18 mouse cellular contexts compared by ENCODE assay signal in genomic region chr14:105817481-105817880, GRCm38 (mm10).
"Had no signal": no experiment of that assay in that cellular context is flagged by ENCODE, and none has a peak within 500 bp of the region (broad histone marks: within the 10 kb centered on the region; RNA-seq: fewer than 3 reads in every experiment).

No protein-coding gene starts in this region.

- DNase-seq: kidney, adult 8-10 months; kidney, postnatal 36 days; liver; liver, embryonic 13.5 days; liver, postnatal 0 days; lung, postnatal 14 days; right cerebral cortex, postnatal 4 days; spleen, adult 18-20 months; thymus, adult 18-20 months; thymus, postnatal 25 days had no signal

- H3K4me2 ChIP-seq: limb, embryonic 12.5 days; liver, embryonic 13.5 days; lung, embryonic 15.5 days; midbrain, embryonic 15.5 days had no signal

- H3K36me3 ChIP-seq: limb, embryonic 12.5 days; liver, embryonic 13.5 days; lung, embryonic 15.5 days; midbrain, embryonic 15.5 days had no signal

- H3K27me3 ChIP-seq: limb, embryonic 12.5 days; liver, embryonic 13.5 days; lung, embryonic 15.5 days; megakaryocyte, embryonic 14.5 days; midbrain, embryonic 15.5 days had no signal

- H3K9ac ChIP-seq: limb, embryonic 12.5 days; liver, embryonic 13.5 days; liver, postnatal 0 days; lung, embryonic 15.5 days; midbrain, embryonic 15.5 days had no signal

- H3K9me3 ChIP-seq: liver, embryonic 13.5 days; midbrain, embryonic 15.5 days had no signal

- ATAC-seq: intestine, embryonic 16.5 days; liver, postnatal 0 days; midbrain, embryonic 15.5 days had no signal

- H3K27ac ChIP-seq: kidney, postnatal 0 days; layer of hippocampus, adult 2 months; limb, embryonic 12.5 days; liver, embryonic 13.5 days; lung, embryonic 15.5 days; macrophage; midbrain, embryonic 15.5 days had no signal

- H3K4me3 ChIP-seq: layer of hippocampus, adult 2 months; limb, embryonic 12.5 days; liver, embryonic 13.5 days; lung, embryonic 15.5 days; megakaryocyte, embryonic 14.5 days; midbrain, embryonic 15.5 days had no signal

- H3K4me1 ChIP-seq: liver, embryonic 13.5 days had no signal
